Mouse (Mus musculus): ENCODE measurements around the gene Hoxd10.

Hoxd10 gene

DNA sequence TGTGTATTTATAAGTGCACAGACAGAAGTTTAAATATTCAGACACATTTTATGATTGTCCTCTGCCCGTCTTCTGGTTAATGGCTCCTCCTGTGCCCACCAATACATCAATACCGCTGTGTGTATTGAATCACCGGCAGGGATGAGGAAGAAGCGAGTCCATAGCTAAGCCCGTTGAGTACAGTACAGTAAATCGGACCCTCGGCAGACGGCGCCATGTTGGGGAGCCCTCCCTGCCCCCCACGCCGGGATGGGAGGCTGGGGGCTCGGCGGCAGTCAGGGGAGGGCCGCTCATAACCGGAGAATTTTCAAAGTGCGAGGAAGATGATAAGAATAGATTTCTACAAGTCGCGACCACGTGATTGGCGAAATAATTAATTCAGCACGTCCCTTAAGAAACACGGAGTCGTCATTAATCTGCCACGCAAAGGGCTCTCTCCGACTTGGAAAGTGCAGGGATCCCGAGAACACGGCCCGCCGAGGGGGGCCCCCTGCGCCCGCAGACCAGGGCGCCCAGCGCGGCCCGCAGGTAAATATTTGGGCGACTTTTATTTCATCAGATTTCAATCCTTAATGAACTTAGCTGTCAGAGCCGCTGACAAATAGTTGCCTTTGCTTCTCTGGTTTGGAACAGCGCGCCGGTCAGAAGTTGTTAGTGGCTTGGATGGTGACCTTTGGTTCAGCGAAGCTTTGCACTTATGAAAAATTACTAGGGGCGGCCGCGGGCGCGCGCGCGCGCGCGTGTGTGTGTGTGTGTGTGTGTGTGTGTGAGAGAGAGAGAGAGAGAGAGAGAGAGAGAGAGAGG lies 41.0 kb downstream of the Hoxd10 start:
- no peak for DNase-seq

DNA sequence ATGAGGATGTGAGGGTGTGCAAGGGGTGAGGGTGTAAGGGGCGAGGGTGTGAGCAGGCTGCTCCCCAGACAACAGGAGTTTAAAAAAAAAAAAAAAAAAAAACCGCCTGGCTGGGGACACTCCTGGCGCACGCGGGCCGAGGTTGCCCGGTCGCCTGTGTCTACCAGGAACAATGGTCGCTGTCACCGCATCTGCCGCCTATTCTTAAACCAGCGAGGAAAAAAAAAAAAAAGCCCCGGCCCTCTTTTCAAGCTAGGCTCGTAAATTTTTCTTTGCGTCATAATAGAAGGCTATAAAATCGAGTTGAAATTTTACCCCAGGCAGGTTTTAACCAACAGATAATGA lies 41.6 kb downstream of the Hoxd10 start:
- no peak for DNase-seq

DNA sequence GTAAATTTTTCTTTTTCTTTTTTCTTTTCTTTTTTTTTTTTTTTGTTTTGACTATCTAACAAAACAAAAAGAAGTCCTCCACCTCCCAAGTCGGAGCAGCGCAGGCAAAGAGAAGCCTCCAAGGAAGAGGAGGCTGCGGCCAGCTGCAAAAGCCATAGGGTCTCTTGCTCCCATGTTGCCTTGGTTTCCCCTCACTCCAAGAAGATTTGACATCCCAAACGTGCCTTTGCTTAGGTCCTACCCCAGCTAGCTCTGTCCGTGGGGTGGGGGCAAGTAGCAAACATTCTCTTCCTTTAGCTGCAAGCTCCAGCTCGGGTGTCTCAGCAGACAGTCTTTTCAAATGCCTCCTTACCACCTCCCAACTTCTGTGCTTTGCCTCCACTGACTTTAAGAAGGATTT lies 42.0 kb downstream of the Hoxd10 start:
- DNase-seq, result no peak

DNA sequence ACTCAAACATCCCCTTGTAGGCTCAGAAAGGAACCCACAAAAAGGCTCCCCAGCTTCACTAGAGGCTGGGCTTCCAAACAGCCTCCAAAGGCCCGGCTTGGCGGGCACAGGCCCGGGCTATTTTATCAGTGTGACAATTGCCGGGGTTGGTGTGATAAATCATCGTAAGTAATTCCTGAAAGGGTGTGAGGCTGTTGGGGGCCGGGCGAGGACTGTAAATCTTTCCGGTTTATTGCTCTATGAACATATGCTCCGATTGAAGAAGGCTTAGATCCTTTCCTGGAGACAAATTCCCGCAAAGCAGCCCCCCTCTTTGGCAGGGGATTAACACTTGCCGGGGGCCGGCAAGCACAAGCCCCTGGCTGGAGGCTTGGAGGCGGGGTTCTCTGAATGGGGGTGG lies 42.7 kb downstream of the Hoxd10 start:
- no peak for DNase-seq

DNA sequence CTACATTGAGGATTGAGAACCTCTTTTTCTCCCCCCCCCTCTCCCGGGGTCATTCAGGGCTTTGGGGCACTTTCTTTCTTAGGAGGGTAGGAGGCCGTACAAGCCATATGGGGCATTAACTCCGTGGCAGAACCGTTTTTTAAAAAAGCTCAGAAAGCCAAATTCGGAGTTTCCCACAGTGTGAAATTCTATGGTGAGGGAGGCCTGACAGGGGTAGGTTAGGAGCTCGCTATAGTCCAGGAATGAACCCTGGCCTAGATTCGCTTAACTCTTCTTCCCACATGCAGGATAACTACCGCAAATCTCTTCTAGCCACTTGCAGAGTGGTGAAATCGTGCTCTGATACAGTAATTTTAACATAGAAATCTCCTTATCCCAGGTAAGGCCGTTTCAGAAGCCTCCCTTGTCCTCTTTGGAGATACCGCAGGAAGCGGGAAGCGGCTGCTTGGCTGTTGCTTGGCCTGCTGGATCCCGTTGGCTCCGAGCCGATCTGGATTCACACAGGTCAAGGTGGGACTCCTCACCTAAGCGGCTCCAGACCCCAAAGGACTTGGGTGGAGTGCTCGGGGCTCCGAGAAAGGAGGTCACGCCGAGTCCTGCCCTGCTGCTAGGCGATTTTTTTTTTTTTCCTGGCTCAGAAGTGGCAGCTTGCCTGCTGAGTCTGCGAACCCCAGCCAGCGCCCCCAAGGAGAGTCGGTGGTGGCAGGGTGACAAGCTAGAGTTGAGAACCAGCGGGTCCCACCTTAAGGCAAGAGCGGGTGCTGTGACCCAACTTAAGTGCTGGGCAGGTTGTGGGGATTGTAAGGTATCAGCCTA lies 43.5 kb downstream of the Hoxd10 start:
- DNase-seq, result no peak

DNA sequence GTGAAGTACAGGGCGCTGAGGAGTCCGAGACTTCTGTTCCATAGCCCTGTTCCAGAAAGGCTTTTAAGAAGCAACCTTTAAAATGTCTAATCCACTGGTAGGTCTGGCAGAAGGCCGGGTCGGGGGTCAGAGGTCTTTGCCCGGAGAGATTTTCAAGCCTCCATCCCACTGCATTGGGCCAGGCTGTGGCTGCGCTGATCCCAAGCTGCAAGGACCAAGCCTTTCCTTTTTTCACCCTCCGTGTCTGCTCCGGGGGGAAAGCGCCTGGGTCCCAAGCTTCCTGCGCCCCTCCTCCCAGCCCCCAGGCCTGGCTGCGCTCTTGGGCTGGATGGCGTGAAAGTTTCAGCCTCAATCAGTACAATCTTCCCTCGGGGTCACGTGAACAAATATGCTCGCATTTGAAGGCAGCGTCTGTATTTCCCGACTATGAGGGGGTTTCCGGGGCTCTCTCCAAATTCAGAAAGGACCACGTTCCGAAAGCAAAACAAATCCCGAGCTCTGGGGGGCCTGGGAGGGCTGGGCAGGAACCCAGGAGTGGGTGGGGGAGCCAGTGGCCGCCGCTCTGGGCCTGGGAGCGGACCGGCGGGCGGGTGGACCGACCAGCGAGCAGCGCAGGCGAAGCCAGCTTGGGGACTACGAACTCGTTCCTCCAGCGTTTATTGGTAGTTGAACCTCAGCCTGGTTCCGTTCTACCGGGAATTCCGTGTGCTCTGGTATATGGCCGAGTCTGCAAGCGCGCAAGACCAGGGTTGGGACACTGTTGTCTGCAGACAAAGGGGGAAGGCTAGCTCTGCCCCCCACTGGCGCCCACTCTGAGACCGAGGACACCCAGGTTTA lies 44.3 kb downstream of the Hoxd10 start:
- no peak for DNase-seq

DNA sequence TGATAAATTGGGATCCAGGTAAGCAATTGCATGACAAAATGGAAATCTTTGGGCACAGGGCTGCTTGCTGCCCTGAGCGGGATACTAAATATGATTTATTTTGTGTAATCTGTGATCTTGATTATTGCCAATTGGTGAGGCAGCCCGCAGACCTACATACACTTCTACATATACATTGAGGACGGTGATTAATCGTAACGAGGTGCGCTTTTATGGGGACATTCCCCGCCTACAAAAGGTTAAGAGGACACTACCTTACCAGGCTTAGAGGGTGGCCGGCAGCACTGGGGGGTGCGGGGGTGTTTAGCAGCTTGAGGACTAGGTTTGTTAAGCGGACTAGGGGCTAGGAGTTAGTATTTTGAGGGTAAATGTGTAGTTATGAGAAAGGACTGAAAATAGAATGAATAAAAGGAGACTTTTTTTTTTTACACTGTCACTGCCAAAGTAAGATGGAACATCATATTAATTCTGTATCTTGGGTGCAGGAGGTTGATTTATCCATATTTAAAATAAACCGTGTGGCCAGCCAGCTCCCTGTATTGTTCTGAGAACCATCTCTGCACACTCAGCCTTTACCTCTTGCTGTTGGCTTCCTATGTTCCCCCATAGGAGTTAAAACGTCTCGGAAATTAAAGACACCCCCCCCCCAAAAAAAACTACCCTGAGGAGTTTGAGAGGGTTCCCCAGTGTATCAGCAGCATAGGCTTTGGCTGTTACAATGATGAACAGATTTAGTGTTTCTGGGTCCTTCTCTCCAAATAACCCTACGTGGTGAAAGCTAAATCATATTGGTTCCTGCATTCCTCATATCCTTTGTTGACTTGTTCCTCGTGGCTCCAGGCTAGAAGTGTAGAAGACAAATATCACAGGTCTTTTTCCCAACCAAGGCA lies 45.2 kb downstream of the Hoxd10 start:
- no peak for DNase-seq

DNA sequence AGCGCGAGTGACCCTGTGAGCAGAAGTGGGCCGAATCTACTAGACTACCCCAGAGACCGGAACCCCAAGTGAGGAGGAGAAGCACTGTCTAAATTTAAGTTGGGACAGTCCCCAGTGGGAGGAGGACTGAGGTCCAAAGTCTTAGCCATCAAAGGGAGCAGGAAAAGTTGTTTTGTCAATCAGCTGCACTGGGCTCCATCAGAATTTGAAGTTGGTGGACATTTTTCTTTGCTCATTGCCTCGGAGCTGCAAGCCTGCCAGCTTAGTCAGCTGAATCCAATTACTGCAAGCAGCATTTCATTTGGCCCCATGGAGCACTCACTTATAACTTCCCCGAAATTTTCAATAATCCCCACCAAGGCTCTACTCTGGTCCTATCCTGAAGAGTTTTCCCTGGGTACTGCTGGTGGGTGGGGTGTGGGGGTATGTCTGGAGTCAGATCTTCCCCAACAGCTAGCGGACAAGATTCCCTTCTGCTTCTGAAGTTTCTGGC lies 45.9 kb downstream of the Hoxd10 start:
- DNase-seq, result no peak

DNA sequence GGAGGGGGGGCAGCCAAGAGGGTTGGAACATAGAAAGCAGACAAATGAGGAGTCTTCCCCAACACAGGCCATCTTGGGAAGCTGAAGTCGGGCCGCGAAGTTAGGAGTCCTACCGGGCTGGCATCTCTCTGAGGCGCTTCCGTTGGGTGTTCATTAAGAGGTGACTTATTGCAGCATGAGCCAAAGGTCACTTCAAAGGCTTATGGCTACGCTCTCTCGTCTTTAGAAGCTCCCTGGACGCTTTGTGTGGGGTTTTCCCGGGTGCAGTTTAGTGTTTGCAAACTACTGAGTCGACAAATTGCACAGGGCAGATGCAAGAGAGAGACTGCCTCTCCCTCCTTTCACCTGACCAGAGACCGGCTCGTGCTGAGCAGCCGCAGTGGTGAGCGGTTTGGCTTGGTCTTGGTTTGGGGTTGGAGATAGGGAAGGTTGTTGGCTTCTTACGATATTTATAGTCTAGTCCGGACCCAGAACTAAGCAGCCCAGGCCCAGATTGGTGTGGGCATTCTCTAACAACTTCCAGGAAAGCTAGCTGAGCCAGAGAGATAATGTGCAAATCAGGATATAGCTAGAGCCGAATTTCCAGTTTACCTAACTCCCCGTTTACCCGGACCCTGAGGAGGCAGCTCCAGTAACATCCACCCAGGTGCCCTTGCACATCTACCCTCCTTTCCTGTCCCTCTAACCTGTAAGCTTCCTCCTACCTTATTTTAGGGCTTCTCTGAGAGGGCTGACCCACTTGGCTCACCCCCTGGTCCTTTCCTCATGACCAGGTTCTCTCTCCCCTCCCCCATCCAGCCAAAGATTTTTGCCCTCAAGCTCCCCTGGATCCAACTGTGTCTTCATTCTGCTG lies 47.1 kb downstream of the Hoxd10 start:
- DNase-seq, result no peak

DNA sequence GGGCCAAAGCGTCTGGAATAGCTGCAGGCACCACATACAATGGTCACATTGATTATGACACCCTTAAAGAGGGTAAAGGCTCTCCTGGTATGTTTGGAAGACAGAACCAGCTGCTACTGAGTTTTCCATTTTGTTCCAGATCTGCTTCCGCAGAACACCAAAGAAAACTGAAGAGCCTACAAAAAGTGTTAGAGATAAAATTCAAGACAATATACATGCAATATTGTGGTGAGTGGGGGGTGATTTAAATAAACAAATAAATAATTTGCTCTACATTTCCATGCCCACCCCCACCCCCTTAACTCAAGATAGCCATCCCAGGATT lies 47.7 kb downstream of the Hoxd10 start:
- no peak for DNase-seq

DNA sequence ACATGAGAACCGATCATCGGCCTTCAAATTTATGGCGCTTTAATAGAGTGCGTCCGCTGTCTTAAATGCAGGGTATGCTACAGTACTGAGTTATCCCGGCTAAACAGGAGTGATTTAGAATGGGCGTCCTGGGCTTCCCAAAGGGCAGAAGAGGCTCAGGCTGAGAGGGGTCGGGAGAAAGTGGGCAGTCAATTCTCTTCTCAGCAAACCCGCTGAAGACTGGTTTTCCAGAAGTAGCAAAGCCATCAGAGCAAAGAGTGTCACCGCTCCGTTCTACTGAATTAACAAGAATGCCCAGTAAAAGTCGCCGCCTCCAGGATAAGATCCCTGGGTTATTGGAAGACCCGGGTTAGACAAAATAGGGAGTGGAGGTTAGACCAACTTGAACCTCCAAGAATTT lies 48.1 kb downstream of the Hoxd10 start:
- no peak for DNase-seq

DNA sequence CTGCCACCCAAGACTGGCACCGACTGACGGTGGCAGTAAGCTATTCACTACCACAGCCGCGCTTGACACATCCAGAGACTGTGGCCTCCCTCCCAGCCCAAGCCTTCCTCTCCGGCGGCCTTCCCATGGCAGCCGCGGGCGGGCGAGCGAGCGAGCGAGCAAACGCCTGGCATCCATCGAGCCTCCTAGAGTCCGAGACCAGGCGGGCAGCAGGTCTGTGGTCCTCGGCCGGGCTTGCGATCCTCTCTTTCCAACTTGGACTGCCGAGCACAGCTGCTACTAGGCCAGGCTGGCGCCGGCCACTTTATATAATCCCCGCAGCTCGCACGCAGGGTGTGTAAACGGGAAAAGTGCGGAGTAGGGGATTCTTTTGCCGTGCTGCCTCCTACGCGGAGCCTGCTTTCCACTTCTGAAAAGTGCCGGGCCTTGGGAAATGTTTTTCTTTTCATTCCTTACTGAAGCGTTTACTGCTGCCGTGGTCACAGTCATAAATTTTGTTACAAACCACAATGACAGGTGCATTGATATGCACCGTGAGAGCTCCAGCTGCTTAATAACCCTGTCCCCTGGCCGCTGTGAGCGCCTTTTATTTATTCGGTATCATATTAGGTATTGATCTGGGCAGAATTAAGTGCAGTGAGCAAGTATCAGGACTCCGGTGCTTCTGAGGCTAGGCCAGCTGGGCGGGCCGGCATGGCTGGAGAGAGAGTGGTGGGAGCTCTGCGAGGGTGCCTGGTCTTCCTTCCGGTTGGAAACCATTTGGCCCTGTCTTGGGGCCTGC lies 48.8 kb downstream of the Hoxd10 start:
- no peak for DNase-seq

DNA sequence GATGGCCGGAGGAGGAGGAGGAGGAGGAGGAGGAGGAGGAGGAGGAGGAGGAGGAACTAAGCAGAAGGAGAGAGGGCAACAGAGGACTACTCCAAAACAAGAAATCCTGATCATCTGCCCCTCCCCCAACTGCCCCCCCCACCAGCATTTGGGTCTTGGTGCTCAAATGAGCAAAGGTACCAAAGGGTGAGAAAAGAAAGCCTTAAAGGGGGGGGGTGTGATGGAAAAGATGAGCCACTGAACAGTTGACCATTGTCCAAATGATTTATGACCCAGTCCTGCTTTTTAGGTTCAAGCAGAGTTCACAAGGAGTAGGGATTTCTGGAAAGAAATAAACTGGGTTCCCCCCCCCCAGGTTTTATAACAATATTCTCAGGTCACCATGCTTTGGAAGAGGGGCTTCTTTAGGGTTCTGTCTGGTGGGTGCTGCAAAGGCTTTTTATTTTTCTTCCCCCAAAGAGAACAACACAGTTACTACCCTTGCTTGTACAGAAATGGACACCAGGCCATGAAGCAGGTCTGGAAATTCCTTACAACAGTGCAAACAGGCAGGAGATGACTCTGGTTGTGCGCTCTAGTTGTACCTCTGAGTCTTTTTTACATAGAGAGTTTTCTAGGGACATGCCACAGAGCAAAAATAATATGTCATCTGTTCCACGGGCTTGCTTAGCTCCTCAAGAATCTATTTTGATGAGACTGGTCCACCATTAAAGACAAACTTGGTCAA lies 49.7 kb downstream of the Hoxd10 start:
- no peak for DNase-seq

DNA sequence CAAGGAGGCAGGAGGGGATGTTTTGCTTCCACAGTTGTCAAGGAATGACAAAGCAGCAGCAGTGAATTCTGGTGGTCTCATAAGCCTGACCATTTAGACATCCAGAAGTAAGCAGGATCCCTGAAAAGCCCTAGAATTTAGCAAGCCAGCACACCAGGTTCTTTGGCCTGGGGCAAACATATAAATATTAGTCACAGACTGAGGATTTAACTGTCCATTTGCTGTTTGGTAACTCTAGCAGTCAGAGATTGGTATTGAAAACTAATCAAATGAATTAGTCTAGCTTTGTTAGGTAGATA lies 50.2 kb downstream of the Hoxd10 start:
- DNase-seq, result no peak
